Mouse (Mus musculus): ENCODE data around the gene Nedd9. TPM values are rescaled to one million over a fixed set of nuclear protein-coding genes. Genes with fewer than 3 reads are reported as not detected.

The Nedd9 gene
- polyA plus RNA-seq, 1 experiment from 2014 or later: 13.7 TPM

GRCm38 (mm10) chr13:41466616-41467015 is 20.5 kb downstream of the Nedd9 start:
- H3K4me1 ChIP-seq (replicated peaks): no peaks in the 10 kb centered on the region
- no peaks in the 10 kb centered on the region for H3K36me3 ChIP-seq
- H3K4me2 ChIP-seq: no peak overlapping the region
- H3K27ac ChIP-seq (replicated peaks): no peak overlapping the region
- 89% methylated on average over 4 of the region's 4 CpGs for WGBS
- H3K4me3 ChIP-seq: no peak overlapping the region
- no peak for ATAC-seq (ENCODE audit: low read depth)
- H3K9ac ChIP-seq: no peak overlapping the region
- H3K9me3 ChIP-seq: no peaks in the 10 kb centered on the region
- H3K27me3 ChIP-seq: no peaks in the 10 kb centered on the region

GRCm38 (mm10) chr13:41466191-41466590 is 21.0 kb downstream of the Nedd9 start:
- no peak overlapping the region for H3K27ac ChIP-seq (replicated peaks)
- no peak overlapping the region for H3K9ac ChIP-seq
- H3K4me2 ChIP-seq: no peak overlapping the region
- H3K4me3 ChIP-seq: no peak overlapping the region
- H3K4me1 ChIP-seq (replicated peaks): no peaks in the 10 kb centered on the region
- H3K9me3 ChIP-seq: no peaks in the 10 kb centered on the region
- no peaks in the 10 kb centered on the region for H3K36me3 ChIP-seq
- H3K27me3 ChIP-seq: no peaks in the 10 kb centered on the region
- ATAC-seq (ENCODE audit: low read depth): no peak
- WGBS: 100% methylated on average over 1 of the region's 1 CpGs

- Histone ChIP-seq H3K4me3 (no peak overlapping the region), H3K4me2 (no peak overlapping the region), H3K9me3 (no peaks in the 10 kb centered on the region), H3K9ac (no peak overlapping the region), H3K4me1 (replicated peaks) (peaks cover 11% of the 10 kb centered on the region), H3K27ac (replicated peaks) (0 out of 2 replicates have a peak overlapping the region, but pooled peaks have one; percentile 33), H3K27me3 (no peaks in the 10 kb centered on the region), H3K36me3 (no peaks in the 10 kb centered on the region)
- WGBS: 76% methylated on average over 3 of the region's 3 CpGs
- no peak for ATAC-seq (ENCODE audit: low read depth)
These were observed 25.7 kb downstream of the Nedd9 start for GRCm38 (mm10) chr13:41461418-41461817.

GRCm38 (mm10) chr13:41459683-41460286 is 27.4 kb downstream of the Nedd9 start:
- no peaks in the 10 kb centered on the region for H3K9me3 ChIP-seq
- H3K9ac ChIP-seq: no peak overlapping the region
- H3K4me3 ChIP-seq: no peak overlapping the region
- no peak overlapping the region for H3K27ac ChIP-seq (replicated peaks)
- no peaks in the 10 kb centered on the region for H3K36me3 ChIP-seq
- H3K4me1 ChIP-seq (replicated peaks): peaks cover 14% of the 10 kb centered on the region
- H3K27me3 ChIP-seq: no peaks in the 10 kb centered on the region
- H3K4me2 ChIP-seq: no peak overlapping the region
- 93% methylated on average over 3 of the region's 3 CpGs for WGBS
- ATAC-seq (ENCODE audit: low read depth): no peak

GRCm38 (mm10) chr13:41458709-41459108 is 28.5 kb downstream of the Nedd9 start:
- H3K4me1 ChIP-seq (replicated peaks): peaks cover 14% of the 10 kb centered on the region
- H3K27me3 ChIP-seq: no peaks in the 10 kb centered on the region
- ATAC-seq (ENCODE audit: low read depth): no peak
- H3K27ac ChIP-seq (replicated peaks): no peak overlapping the region
- H3K9me3 ChIP-seq: no peaks in the 10 kb centered on the region
- H3K9ac ChIP-seq: no peak overlapping the region
- no peak overlapping the region for H3K4me3 ChIP-seq
- H3K36me3 ChIP-seq: no peaks in the 10 kb centered on the region
- no peak overlapping the region for H3K4me2 ChIP-seq
- 34% methylated on average over 2 of the region's 2 CpGs for WGBS

GRCm38 (mm10) chr13:41457798-41458390 is 29.3 kb downstream of the Nedd9 start:
- Histone ChIP-seq H3K27ac (replicated peaks) (no peak overlapping the region), H3K4me3 (no peak overlapping the region), H3K36me3 (no peaks in the 10 kb centered on the region), H3K9ac (no peak overlapping the region), H3K4me2 (no peak overlapping the region), H3K4me1 (replicated peaks) (peaks cover 14% of the 10 kb centered on the region), H3K27me3 (no peaks in the 10 kb centered on the region), H3K9me3 (no peaks in the 10 kb centered on the region)
- no peak for ATAC-seq (ENCODE audit: low read depth)
- 84% methylated on average over 10 of the region's 10 CpGs for WGBS

- H3K4me1 ChIP-seq (replicated peaks): peaks cover 14% of the 10 kb centered on the region
- H3K9me3 ChIP-seq: no peaks in the 10 kb centered on the region
- no peak overlapping the region for H3K4me2 ChIP-seq
- WGBS: 73% methylated on average over 7 of the region's 7 CpGs
- no peaks in the 10 kb centered on the region for H3K27me3 ChIP-seq
- ATAC-seq (ENCODE audit: low read depth): no peak
- H3K9ac ChIP-seq: no peak overlapping the region
- no peak overlapping the region for H3K4me3 ChIP-seq
- no peaks in the 10 kb centered on the region for H3K36me3 ChIP-seq
- no peak overlapping the region for H3K27ac ChIP-seq (replicated peaks)
These were observed 29.9 kb downstream of the Nedd9 start for GRCm38 (mm10) chr13:41457030-41457797.

- Histone ChIP-seq H3K4me2 (no peak overlapping the region), H3K9ac (no peak overlapping the region), H3K27me3 (no peaks in the 10 kb centered on the region), H3K4me1 (replicated peaks) (peaks cover 14% of the 10 kb centered on the region), H3K27ac (replicated peaks) (no peak overlapping the region), H3K9me3 (no peaks in the 10 kb centered on the region), H3K36me3 (no peaks in the 10 kb centered on the region), H3K4me3 (no peak overlapping the region)
- WGBS: 78% methylated on average over 14 of the region's 14 CpGs
- ATAC-seq (ENCODE audit: low read depth): no peak
These were observed 30.7 kb downstream of the Nedd9 start for GRCm38 (mm10) chr13:41456292-41457029.

GRCm38 (mm10) chr13:41453227-41454193 is 33.7 kb downstream of the Nedd9 start:
- Histone ChIP-seq H3K27ac (replicated peaks) (no peak overlapping the region), H3K9ac (no peak overlapping the region), H3K4me2 (no peak overlapping the region), H3K4me1 (replicated peaks) (peaks cover 14% of the 10 kb centered on the region), H3K27me3 (no peaks in the 10 kb centered on the region; the same call in 1 of the 2 replicates), H3K9me3 (no peaks in the 10 kb centered on the region), H3K36me3 (no peaks in the 10 kb centered on the region), H3K4me3 (no peak overlapping the region)
- WGBS: 81% methylated on average over 15 of the region's 15 CpGs
- ATAC-seq (ENCODE audit: low read depth): no peak

- no peak overlapping the region for H3K27ac ChIP-seq (replicated peaks)
- H3K4me2 ChIP-seq: no peak overlapping the region
- WGBS: 77% methylated on average over 6 of the region's 6 CpGs
- no peak for ATAC-seq (ENCODE audit: low read depth)
- no peak overlapping the region for H3K9ac ChIP-seq
- H3K9me3 ChIP-seq: no peaks in the 10 kb centered on the region
- H3K36me3 ChIP-seq: no peaks in the 10 kb centered on the region
- no peaks in the 10 kb centered on the region; the same call in 1 of the 2 replicates for H3K27me3 ChIP-seq
- H3K4me1 ChIP-seq (replicated peaks): peaks cover 13% of the 10 kb centered on the region
- no peak overlapping the region for H3K4me3 ChIP-seq
These were observed 36.3 kb downstream of the Nedd9 start for GRCm38 (mm10) chr13:41450821-41451220.

GRCm38 (mm10) chr13:41449211-41449610 is 38.0 kb downstream of the Nedd9 start:
- Histone ChIP-seq H3K9ac (no peak overlapping the region), H3K4me2 (no peak overlapping the region), H3K9me3 (no peaks in the 10 kb centered on the region), H3K4me3 (no peak overlapping the region), H3K27ac (replicated peaks) (no peak overlapping the region), H3K4me1 (replicated peaks) (peaks cover 13% of the 10 kb centered on the region), H3K36me3 (no peaks in the 10 kb centered on the region), H3K27me3 (no peaks in the 10 kb centered on the region; the same call in 1 of the 2 replicates)
- ATAC-seq (ENCODE audit: low read depth): no peak
- WGBS: 73% methylated on average over 2 of the region's 2 CpGs
